Mouse (Mus musculus) heart, adult 11 months (tissue): ENCODE measurements around the gene Sprtn.
A peak's percentile ranks its signal among the peaks of the same experiment; 100 is the strongest.

Experiments used
- DNase-seq: peaks from one replicate; pipeline ENCODE4 v3.0.0; 2022

Sprtn gene

DNA sequence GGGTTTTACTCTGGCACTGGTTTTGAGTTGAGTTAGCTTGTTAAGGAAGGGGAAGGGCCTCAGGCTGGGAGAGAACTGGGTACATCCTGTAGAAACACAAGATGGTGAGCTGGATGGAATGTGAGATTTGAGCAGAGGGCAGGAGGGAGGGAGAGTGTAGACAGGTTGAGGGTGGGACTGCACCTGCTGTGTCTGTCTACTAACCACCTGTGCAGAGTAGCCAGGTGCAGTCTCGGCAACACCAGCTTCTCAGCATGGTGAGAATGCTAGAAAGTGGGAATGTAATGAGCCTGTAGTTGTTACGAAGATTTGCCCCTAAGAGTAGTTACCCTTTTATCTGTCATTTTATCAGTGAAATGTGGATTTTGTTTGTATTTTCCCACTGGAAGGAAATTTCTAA lies 7.8 kb downstream of the Sprtn start:
- DNase-seq: no peak

- peak; percentile 97 for DNase-seq
These were observed 12.2 kb downstream of the Sprtn start for GRCm38 (mm10) chr8:124909936-124910335.

GRCm38 (mm10) chr8:124910349-124910748 lies 12.7 kb downstream of the Sprtn start:
- peak; percentile 94 for DNase-seq

DNA sequence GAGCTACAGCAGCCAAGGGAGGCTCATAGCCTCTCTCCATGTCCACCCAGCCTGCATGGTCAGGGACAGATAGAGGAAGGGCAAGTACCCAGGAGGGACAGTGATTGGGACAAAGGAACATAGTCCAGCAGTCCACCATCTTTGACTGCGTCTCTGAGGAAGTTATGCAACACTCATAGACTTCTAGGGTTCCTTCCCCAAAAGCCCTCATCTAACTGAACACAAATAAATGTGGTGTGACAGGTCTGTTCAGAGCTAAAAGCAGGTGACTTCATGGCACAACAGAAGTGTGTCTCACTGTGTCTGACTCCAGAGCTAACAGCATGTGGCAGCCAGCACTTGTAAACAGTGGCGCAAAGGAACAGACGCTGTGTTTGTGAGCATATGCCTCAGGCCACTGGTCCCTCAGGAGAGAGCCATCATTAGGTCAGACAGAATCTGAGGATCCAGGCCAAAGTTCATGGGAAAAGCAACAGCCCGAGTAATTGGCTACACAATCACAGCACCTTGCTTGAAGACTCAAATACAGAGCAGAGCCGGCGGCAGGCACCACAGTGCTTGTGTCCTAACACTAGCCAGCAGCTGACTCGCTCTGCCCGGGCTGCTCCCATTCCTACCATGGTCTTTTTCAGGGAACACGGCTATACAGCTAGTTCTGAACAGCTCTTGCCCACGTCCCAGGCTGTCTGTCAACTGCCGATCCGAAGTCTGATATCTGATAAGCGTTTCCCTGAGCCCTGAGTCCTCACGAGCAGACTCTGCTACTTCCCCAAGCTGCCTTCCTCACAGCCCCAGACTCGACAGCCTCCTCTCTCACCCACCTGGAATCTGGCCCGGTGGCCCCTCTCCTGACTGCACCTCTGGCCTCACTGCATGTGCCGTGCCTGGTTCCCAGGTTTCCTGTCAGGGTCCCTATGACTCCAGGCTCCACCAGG lies 14.5 kb downstream of the Sprtn start:
- no peak for DNase-seq

GRCm38 (mm10) chr8:124914061-124914460 lies 16.4 kb downstream of the Sprtn start:
- DNase-seq: no peak

DNA sequence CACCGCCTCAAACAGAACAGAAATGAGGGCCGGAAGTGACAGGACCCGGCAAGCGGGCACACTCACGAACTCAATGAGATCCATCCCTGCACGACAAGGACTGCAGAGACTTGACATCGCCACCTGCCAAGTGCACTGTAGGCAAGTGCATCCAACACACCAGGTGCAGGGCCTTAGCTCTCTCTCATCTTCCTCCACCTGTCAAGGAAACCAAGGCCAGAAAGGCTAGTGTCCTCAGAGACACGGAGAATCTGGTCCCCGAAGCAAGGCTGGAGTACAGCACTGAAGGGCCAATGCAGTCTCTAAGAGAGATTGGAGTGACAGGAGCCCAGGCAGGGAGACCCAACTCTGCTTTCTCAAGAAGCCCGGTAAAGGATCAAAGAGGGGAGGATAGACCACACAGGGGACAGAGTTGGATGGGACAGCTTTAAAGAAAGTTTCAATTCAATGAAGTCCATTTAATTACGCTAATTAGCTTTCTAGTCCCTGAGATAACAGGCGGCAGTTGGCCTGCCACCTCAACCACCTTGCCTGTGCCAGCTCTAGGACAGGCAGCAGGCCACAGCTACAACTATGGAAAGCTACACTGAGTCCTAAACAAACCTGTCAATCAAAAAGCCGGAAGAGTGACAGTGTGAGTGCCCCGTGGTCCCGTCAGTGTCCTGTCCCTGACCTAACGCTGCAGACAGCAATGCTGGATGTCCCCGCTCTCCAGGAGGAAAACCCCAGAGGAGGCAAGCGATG lies 20.2 kb downstream of the Sprtn start:
- no peak for DNase-seq

DNA sequence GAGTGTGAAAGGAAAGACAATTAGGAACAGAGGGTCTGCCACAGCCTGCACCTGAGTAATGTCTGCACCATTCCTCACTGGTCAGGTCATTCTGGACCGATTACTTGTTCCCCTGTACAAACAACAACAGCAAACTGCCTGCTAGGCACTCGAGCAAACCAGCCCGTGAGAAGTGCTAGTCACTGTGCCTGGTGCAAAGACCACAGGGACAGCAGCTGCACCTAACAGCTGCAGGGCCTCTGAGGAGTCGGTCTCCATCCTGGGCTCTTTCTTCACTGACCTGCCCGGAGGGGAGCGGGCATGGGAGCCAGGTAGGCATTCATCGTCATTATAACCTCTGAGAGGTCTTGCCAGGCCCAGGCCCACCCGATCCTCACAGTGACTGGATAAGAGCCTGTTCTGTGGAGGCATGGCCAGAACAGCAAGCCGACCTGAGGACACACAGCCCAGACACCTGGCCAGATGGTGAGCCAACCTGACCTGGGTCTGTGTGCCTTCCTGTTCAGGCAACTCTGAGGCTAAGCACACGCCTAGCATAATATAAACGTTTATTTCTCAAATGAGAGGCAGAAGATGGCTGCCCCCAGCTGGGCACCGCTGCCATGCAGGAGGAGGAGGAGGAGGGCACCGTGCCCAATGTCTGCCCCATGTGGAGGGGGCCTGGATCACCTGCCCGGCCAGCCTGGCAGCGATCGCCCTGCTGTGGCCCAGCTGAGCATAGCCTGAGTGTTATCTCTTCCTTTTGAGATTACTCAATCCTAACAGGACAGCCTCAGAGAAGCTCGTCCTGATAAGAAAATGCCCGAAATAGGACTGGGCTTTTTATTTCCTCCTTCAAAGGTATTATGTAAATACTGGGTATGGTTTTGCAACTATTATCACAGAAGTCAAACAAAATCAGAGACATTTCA lies 23.9 kb downstream of the Sprtn start:
- DNase-seq: peak; percentile 96

DNA sequence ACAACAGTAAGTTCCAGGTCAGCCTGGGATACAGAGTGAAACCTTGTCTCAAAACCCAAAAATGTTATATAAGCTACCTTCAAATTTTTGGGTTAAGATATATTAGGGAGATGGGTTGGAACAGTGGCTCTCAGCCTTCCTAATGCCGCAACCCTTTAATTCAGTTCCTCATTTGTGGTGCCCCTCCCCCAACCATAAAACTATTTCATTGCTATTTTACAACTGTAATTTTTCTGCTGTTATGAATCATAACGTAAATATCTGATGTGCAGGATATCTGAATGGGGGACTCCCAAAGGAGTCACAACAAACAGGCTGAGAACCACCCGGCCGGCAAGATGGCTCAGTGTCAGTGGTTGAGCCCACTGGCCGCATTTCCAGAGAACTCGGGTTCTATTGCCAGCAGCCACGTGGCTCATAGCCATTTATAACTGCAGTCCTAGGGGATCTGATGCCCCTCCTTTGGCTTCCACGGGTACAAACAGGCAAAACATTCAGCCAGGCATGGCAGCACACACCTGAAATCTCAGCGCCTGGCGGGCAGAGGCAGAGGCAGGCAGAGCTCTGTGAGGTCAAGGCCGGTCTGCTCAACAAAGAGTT lies 24.9 kb downstream of the Sprtn start:
- DNase-seq: peak; percentile 95

- peak; percentile 98 for DNase-seq
These were observed 26.4 kb downstream of the Sprtn start for GRCm38 (mm10) chr8:124923971-124924652.

GRCm38 (mm10) chr8:124925544-124926266 lies 28.0 kb downstream of the Sprtn start:
- no peak for DNase-seq

GRCm38 (mm10) chr8:124926351-124926771 lies 28.7 kb downstream of the Sprtn start:
- DNase-seq: peak; percentile 97

DNA sequence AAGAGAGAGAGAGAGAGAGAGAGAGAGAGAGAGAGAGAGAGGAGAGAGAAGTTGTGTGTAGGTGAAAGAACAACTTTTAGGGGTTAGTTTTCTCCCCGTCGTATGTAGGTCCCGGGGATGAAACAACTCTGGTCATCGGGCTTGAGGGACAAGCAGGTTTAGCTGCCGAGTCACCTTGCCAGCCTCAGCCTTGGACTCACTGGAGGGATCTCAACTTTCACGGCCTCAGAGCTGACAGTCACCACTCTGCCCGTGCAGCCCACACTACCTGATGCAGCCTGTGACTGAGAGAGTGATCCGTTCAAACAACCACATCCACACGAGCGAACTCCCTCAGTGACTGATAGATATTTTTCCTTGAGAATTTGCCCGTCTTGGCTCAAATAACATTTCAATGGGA lies 31.3 kb downstream of the Sprtn start:
- DNase-seq: no peak

DNA sequence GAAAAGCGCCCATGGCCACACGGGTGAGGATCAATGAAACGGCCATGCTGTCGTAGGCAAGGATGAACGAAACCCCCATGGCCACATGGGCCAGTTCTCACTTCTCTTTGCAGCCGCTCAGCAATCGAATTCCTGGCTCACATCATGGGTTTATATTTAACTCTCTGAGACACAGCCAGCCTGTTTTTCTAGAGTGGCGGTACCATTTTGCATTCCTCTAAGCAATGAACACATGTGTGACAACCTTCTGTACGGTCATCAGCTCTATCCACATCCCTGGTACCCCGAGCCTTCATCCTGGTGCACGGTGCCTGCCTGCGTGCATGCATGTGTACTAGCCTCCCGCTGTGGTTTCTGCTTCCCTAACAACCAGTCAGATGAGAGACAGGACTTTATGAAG lies 32.4 kb downstream of the Sprtn start:
- peak; percentile 93 for DNase-seq

DNA sequence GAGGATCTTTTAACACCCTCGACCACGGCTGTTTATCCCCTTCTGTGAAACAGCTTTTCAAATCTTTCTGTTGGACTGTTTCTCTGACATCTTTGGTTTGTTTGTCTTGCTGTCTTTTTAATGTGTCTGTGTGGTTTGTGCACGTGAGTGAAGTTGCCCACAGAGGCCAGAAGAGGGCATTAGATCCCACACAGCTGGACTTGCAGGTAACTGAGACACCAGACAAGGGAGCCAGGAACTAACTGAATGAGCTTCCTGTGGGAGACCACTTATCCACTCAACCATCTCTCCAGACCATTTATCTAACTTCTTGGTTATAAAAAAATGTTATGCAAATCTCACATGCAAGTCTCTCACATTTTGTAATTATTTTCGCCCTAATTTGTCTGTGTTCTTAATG lies 33.0 kb downstream of the Sprtn start:
- DNase-seq: no peak

DNA sequence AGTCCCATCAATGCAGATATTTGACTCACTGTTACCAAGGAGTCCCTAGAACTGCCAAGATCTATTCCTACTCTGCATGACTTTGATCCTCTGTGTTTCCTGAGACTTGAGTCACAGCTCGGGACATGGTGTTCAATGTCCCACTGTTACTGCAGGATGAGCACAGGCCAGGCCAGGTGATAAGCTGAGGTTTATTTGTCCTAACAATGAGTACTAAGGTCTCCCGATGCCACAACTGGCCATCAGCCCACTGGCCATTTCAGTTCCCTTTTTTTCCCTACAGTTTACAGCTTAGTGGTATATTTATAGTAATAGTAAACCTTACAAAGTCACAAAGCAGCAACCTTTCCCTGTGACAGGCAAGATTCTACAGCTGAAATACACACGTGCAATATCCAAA lies 34.7 kb downstream of the Sprtn start:
- peak; percentile 95 for DNase-seq

- DNase-seq: no peak
These were observed 37.4 kb downstream of the Sprtn start for GRCm38 (mm10) chr8:124935116-124935515.

GRCm38 (mm10) chr8:124936699-124937098 lies 39.0 kb downstream of the Sprtn start:
- peak; percentile 91 for DNase-seq

DNA sequence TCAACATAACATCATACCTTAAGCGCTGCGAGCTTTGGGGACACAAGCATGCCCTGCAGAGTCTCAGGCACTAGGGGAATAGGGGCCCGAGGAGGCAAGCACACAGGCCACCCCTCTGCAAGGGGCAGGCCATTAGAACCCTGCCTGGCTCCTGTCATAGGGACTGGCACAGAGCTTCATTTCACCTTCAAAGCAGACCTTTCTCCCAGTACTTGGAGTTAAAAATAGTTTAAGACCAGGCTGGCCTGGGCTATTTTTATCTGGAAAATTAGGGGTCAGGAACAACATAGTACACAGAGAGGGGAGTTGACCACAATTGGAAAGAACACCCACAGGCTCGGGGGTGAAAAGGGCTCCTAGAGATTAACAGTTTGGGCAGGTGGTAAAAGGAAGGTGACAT lies 39.6 kb downstream of the Sprtn start:
- peak; percentile 95 for DNase-seq

DNA sequence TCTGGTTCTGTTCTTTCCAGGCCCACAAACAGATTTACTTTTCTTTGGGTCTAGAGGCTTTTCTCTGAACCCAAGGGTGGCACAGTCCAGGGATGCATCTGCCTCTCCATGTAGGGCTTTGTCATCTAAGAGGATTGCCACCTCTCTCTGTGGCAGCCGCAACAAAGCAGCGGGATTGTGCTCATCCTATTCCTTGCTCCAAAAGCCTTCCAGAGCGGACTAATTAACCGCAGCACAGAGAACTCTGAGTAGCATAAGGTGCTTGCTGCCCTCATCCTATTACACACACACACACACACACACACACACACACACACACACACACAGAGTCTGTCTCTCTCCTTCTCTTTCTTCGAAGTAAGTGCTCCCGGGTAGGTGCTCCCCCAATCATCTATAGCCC lies 46.1 kb downstream of the Sprtn start:
- no peak for DNase-seq

- DNase-seq: peak; percentile 91
These were observed 46.7 kb downstream of the Sprtn start for GRCm38 (mm10) chr8:124944406-124944805.
